Mouse (Mus musculus) limb, embryonic 14.5 days (tissue): ENCODE measurements around the gene Tars2. TPM values are rescaled to one million over a fixed set of nuclear protein-coding genes. Genes with fewer than 3 reads are reported as not detected.

Experiments
- ATAC-seq: fragments of 200-750 bp; cut with Nextera tagmentation; 2 replicates; pipeline ENCODE4 v1.8.0; 2017; ENCODE audit warnings: low read depth, moderate number of reproducible peaks, moderate TSS enrichment; ENCODE audit not compliant: low FRiP score
- DNase-seq: peaks from one replicate; pipeline ENCODE4 v3.0.0-alpha.2; 2015; ENCODE audit warnings: low spot score
- H3K27ac ChIP-seq: fragments of 300-500 bp; sonication (generic); replicated peaks from 2 replicates; pipeline ENCODE4 v1.5.1; 2014; ENCODE audit warnings: low read depth, mild to moderate bottlenecking, low read length, moderate library complexity, mixed read lengths
- H3K27me3 ChIP-seq: fragments of 300-500 bp; sonication (generic); 2 replicates; pipeline ENCODE4 v1.6.1; 2014; ENCODE audit warnings: low read length, mixed read lengths; ENCODE audit not compliant: control insufficient read depth, insufficient read depth
- H3K36me3 ChIP-seq: fragments of 300-500 bp; sonication (generic); 2 replicates; pipeline ENCODE4 v1.6.1; 2014; ENCODE audit warnings: mild to moderate bottlenecking, low read length, moderate library complexity, mixed read lengths; ENCODE audit not compliant: control insufficient read depth, insufficient read depth
- H3K4me1 ChIP-seq: fragments of 300-500 bp; sonication (generic); 2 replicates; pipeline ENCODE4 v1.6.1; 2014; ENCODE audit warnings: antibody characterized with exemption, low read length, mixed read lengths; ENCODE audit not compliant: control insufficient read depth, insufficient read depth
- H3K4me2 ChIP-seq: fragments of 300-500 bp; sonication (generic); replicated peaks from 2 replicates; pipeline ENCODE4 v1.6.1; 2014; ENCODE audit warnings: low read depth, mild to moderate bottlenecking, low read length, moderate library complexity; ENCODE audit not compliant: severe bottlenecking
- H3K4me3 ChIP-seq: fragments of 300-500 bp; sonication (generic); replicated peaks from 2 replicates; pipeline ENCODE4 v1.5.1; 2014; ENCODE audit warnings: low read length
- H3K9ac ChIP-seq: fragments of 300-500 bp; sonication (generic); 2 replicates; pipeline ENCODE4 v1.6.1; 2014; ENCODE audit warnings: mild to moderate bottlenecking, low read depth, low read length, moderate library complexity; ENCODE audit not compliant: severe bottlenecking
- H3K9me3 ChIP-seq: fragments of 300-500 bp; sonication (generic); 2 replicates; pipeline ENCODE4 v1.6.1; 2016; ENCODE audit warnings: low read length; ENCODE audit not compliant: control insufficient read depth
- POLR2A ChIP-seq: fragments of 200-500 bp; IDR thresholded peaks from 2 replicates; pipeline ENCODE4 v1.8.0; 2012; ENCODE audit warnings: inconsistent platforms, mild to moderate bottlenecking, moderate library complexity, borderline replicate concordance; ENCODE audit not compliant: insufficient read depth, insufficient read length; ENCODE audit errors: extremely low read depth
- WGBS: fragments of 180-500 bp; shearing (Covaris S2); extraction: QIAGEN DNeasy Blood & Tissue Kit; methylation state at CpG from one replicate; pipeline ENCODE4 v1.1.7; 2014; 5-methylcytosine and 5-hydroxymethylcytosine counted together
- polyA plus RNA-seq, 2 experiments: library from polyadenylated mRNA; depleted of rRNA in 1 of 2; stranded (reverse) in 1 of 2; unstranded in 1 of 2; fragments of >200 nt; fragmentation: Nextera tagmentation in 1 of 2; extraction: Ambion mirVana in 1 of 2; gene quantifications; 2 replicates each; pipeline versions ENCODE4 v1.2.1 to v1.2.3; 2012 to 2014

Tars2 gene
- polyA plus RNA-seq, 2 experiments, result 40.3 to 40.9 TPM

GRCm38 (mm10) chr3:95728906-95729305, 31.1 kb downstream of the Tars2 start:
- no peak overlapping the region for H3K9ac ChIP-seq
- ATAC-seq (no peak), DNase-seq (no peak)
- H3K4me1 ChIP-seq, result no peaks in the 10 kb centered on the region
- no peak for TF ChIP-seq POLR2A
- no peak overlapping the region for H3K4me3 ChIP-seq
- H3K9me3 ChIP-seq, result no peaks in the 10 kb centered on the region
- H3K4me2 ChIP-seq, result no peak overlapping the region
- H3K27me3 ChIP-seq, result no peaks in the 10 kb centered on the region
- H3K36me3 ChIP-seq, result 0 out of 2 replicates have a peak, but pooled peaks cover under 1% of the 10 kb centered on the region
- no peak overlapping the region for H3K27ac ChIP-seq
- WGBS, result 66% methylated on average over 2 of the region's 2 CpGs

- Histone ChIP-seq H3K9ac (no peak overlapping the region), H3K36me3 (no peaks in the 10 kb centered on the region), H3K27me3 (no peaks in the 10 kb centered on the region), H3K4me2 (no peak overlapping the region), H3K9me3 (no peaks in the 10 kb centered on the region), H3K4me1 (no peaks in the 10 kb centered on the region), H3K4me3 (no peak overlapping the region), H3K27ac (no peak overlapping the region)
- TF ChIP-seq POLR2A, result no peak
- ATAC-seq (no peak), DNase-seq (no peak)
- WGBS, result 57% methylated on average over 7 of the region's 7 CpGs
Observed at GRCm38 (mm10) chr3:95726696-95727358, 33.2 kb downstream of the Tars2 start.

GRCm38 (mm10) chr3:95725863-95726262, 34.1 kb downstream of the Tars2 start:
- no peak overlapping the region for H3K4me3 ChIP-seq
- H3K9ac ChIP-seq, result no peak overlapping the region
- DNase-seq (no peak), ATAC-seq (no peak)
- no peak overlapping the region for H3K4me2 ChIP-seq
- no peaks in the 10 kb centered on the region for H3K4me1 ChIP-seq
- no peaks in the 10 kb centered on the region for H3K27me3 ChIP-seq
- H3K36me3 ChIP-seq, result no peaks in the 10 kb centered on the region
- H3K27ac ChIP-seq, result no peak overlapping the region
- H3K9me3 ChIP-seq, result no peaks in the 10 kb centered on the region
- 83% methylated on average over 7 of the region's 7 CpGs for WGBS
- TF ChIP-seq POLR2A, result no peak

- Histone ChIP-seq H3K27me3 (no peaks in the 10 kb centered on the region), H3K36me3 (no peaks in the 10 kb centered on the region), H3K9ac (no peak overlapping the region), H3K4me2 (no peak overlapping the region), H3K9me3 (no peaks in the 10 kb centered on the region), H3K4me3 (no peak overlapping the region), H3K4me1 (no peaks in the 10 kb centered on the region), H3K27ac (no peak overlapping the region)
- WGBS, result 70% methylated on average over 3 of the region's 3 CpGs
- no peak for ATAC-seq
- no peak for DNase-seq
- no peak for TF ChIP-seq POLR2A
Observed at GRCm38 (mm10) chr3:95722386-95722785, 37.6 kb downstream of the Tars2 start.

GRCm38 (mm10) chr3:95718153-95718552, 41.9 kb downstream of the Tars2 start:
- no peaks in the 10 kb centered on the region for H3K36me3 ChIP-seq
- no peaks in the 10 kb centered on the region for H3K4me1 ChIP-seq
- H3K9me3 ChIP-seq, result no peaks in the 10 kb centered on the region
- H3K4me3 ChIP-seq, result no peak overlapping the region
- no peaks in the 10 kb centered on the region for H3K27me3 ChIP-seq
- H3K4me2 ChIP-seq, result no peak overlapping the region
- TF ChIP-seq POLR2A, result no peak
- no peak overlapping the region for H3K27ac ChIP-seq
- no peak overlapping the region for H3K9ac ChIP-seq
- ATAC-seq (no peak), DNase-seq (no peak)
- 83% methylated on average over 2 of the region's 2 CpGs for WGBS
